Mouse (Mus musculus): ENCODE measurements around the gene Plcb1. TPM values are rescaled to one million over a fixed set of nuclear protein-coding genes. Genes with fewer than 3 reads are reported as not detected.

Plcb1 gene
- polyA plus RNA-seq, 1 experiment from 2014 or later: 3.2 TPM

GRCm38 (mm10) chr2:135202390-135202789 lies 416.5 kb downstream of the Plcb1 start:
- Histone ChIP-seq H3K4me3 (ENCODE audit: low read length) (no peak overlapping the region), H3K4me1 (ENCODE audit: control insufficient read depth, insufficient read depth, low read length) (peaks cover 3% of the 10 kb centered on the region; the same call in 1 of the 2 replicates), H3K36me3 (ENCODE audit: control insufficient read depth, insufficient read depth) (no peaks in the 10 kb centered on the region), H3K9ac (ENCODE audit: low read length) (no peak overlapping the region), H3K27me3 (ENCODE audit: control insufficient read depth, insufficient read depth, low read length) (no peaks in the 10 kb centered on the region), H3K27ac (ENCODE audit: low read length) (no peak overlapping the region), H3K9me3 (replicated peaks; ENCODE audit: control insufficient read depth, low read length) (no peaks in the 10 kb centered on the region), H3K4me2 (ENCODE audit: low read depth, low read length) (no peak overlapping the region)
- ATAC-seq (replicated peaks; ENCODE audit: extremely low read depth, insufficient read depth, low FRiP score): no peak
- WGBS: 42% methylated on average over 4 of the region's 4 CpGs

- H3K27me3 ChIP-seq (ENCODE audit: control insufficient read depth, insufficient read depth, low read length): no peaks in the 10 kb centered on the region
- H3K4me3 ChIP-seq (ENCODE audit: low read length): no peak overlapping the region
- H3K4me1 ChIP-seq (ENCODE audit: control insufficient read depth, insufficient read depth, low read length): peaks cover 3% of the 10 kb centered on the region; the same call in 1 of the 2 replicates
- no peak for ATAC-seq (replicated peaks; ENCODE audit: extremely low read depth, insufficient read depth, low FRiP score)
- H3K9me3 ChIP-seq (replicated peaks; ENCODE audit: control insufficient read depth, low read length): no peaks in the 10 kb centered on the region
- H3K9ac ChIP-seq (ENCODE audit: low read length): no peak overlapping the region
- no peak overlapping the region for H3K4me2 ChIP-seq (ENCODE audit: low read depth, low read length)
- H3K36me3 ChIP-seq (ENCODE audit: control insufficient read depth, insufficient read depth): no peaks in the 10 kb centered on the region
- WGBS: 85% methylated on average over 11 of the region's 11 CpGs
- no peak overlapping the region for H3K27ac ChIP-seq (ENCODE audit: low read length)
These were observed 418.6 kb downstream of the Plcb1 start for GRCm38 (mm10) chr2:135204141-135205120.

- no peak overlapping the region for H3K4me2 ChIP-seq (ENCODE audit: low read depth, low read length)
- H3K4me1 ChIP-seq (ENCODE audit: control insufficient read depth, insufficient read depth, low read length): no peaks in the 10 kb centered on the region
- no peak overlapping the region for H3K27ac ChIP-seq (ENCODE audit: low read length)
- 61% methylated on average over 1 of the region's 1 CpGs for WGBS
- ATAC-seq (replicated peaks; ENCODE audit: extremely low read depth, insufficient read depth, low FRiP score): no peak
- H3K9me3 ChIP-seq (replicated peaks; ENCODE audit: control insufficient read depth, low read length): no peaks in the 10 kb centered on the region
- no peak overlapping the region for H3K4me3 ChIP-seq (ENCODE audit: low read length)
- no peak overlapping the region for H3K9ac ChIP-seq (ENCODE audit: low read length)
- H3K27me3 ChIP-seq (ENCODE audit: control insufficient read depth, insufficient read depth, low read length): no peaks in the 10 kb centered on the region
- no peaks in the 10 kb centered on the region for H3K36me3 ChIP-seq (ENCODE audit: control insufficient read depth, insufficient read depth)
These were observed 423.0 kb downstream of the Plcb1 start for GRCm38 (mm10) chr2:135208890-135209289.

- Histone ChIP-seq H3K4me3 (ENCODE audit: low read length) (no peak overlapping the region), H3K36me3 (ENCODE audit: control insufficient read depth, insufficient read depth) (no peaks in the 10 kb centered on the region), H3K9ac (ENCODE audit: low read length) (no peak overlapping the region), H3K27ac (ENCODE audit: low read length) (no peak overlapping the region), H3K27me3 (ENCODE audit: control insufficient read depth, insufficient read depth, low read length) (no peaks in the 10 kb centered on the region), H3K4me2 (ENCODE audit: low read depth, low read length) (no peak overlapping the region), H3K4me1 (ENCODE audit: control insufficient read depth, insufficient read depth, low read length) (no peaks in the 10 kb centered on the region), H3K9me3 (replicated peaks; ENCODE audit: control insufficient read depth, low read length) (no peaks in the 10 kb centered on the region)
- ATAC-seq (replicated peaks; ENCODE audit: extremely low read depth, insufficient read depth, low FRiP score): no peak
- 49% methylated on average over 4 of the region's 4 CpGs for WGBS
These were observed 429.0 kb downstream of the Plcb1 start for GRCm38 (mm10) chr2:135214746-135215448.

- no peak overlapping the region for H3K4me2 ChIP-seq (ENCODE audit: low read depth, low read length)
These were observed 433.5 kb downstream of the Plcb1 start for GRCm38 (mm10) chr2:135219406-135219805.

GRCm38 (mm10) chr2:135225604-135226025 lies 439.7 kb downstream of the Plcb1 start:
- no peak overlapping the region for H3K9ac ChIP-seq (ENCODE audit: low read length)
- ATAC-seq (replicated peaks; ENCODE audit: extremely low read depth, insufficient read depth, low FRiP score): peak; percentile 60
- no peaks in the 10 kb centered on the region for H3K4me1 ChIP-seq (ENCODE audit: control insufficient read depth, insufficient read depth, low read length)
- no peaks in the 10 kb centered on the region for H3K36me3 ChIP-seq (ENCODE audit: control insufficient read depth, insufficient read depth)
- 45% methylated on average over 3 of the region's 3 CpGs for WGBS
- no peaks in the 10 kb centered on the region for H3K9me3 ChIP-seq (replicated peaks; ENCODE audit: control insufficient read depth, low read length)
- no peak overlapping the region for H3K4me2 ChIP-seq (ENCODE audit: low read depth, low read length)
- H3K27ac ChIP-seq (ENCODE audit: low read length): no peak overlapping the region
- no peak overlapping the region for H3K4me3 ChIP-seq (ENCODE audit: low read length)
- H3K27me3 ChIP-seq (ENCODE audit: control insufficient read depth, insufficient read depth, low read length): no peaks in the 10 kb centered on the region

More at GRCm38 (mm10) chr2:135219406-135219805, 433.5 kb downstream of the Plcb1 start:
- ATAC-seq (replicated peaks; ENCODE audit: extremely low read depth, insufficient read depth, low FRiP score): no peak
- 77% methylated on average over 3 of the region's 3 CpGs for WGBS
- Histone ChIP-seq H3K36me3 (ENCODE audit: control insufficient read depth, insufficient read depth) (no peaks in the 10 kb centered on the region), H3K4me3 (ENCODE audit: low read length) (no peak overlapping the region), H3K9me3 (replicated peaks; ENCODE audit: control insufficient read depth, low read length) (no peaks in the 10 kb centered on the region), H3K9ac (ENCODE audit: low read length) (no peak overlapping the region), H3K27me3 (ENCODE audit: control insufficient read depth, insufficient read depth, low read length) (no peaks in the 10 kb centered on the region), H3K27ac (ENCODE audit: low read length) (no peak overlapping the region), H3K4me1 (ENCODE audit: control insufficient read depth, insufficient read depth, low read length) (no peaks in the 10 kb centered on the region)

GRCm38 (mm10) chr2:135230262-135230661 lies 444.4 kb downstream of the Plcb1 start:
- Histone ChIP-seq H3K4me1 (ENCODE audit: control insufficient read depth, insufficient read depth, low read length) (no peaks in the 10 kb centered on the region), H3K4me2 (ENCODE audit: low read depth, low read length) (no peak overlapping the region), H3K36me3 (ENCODE audit: control insufficient read depth, insufficient read depth) (no peaks in the 10 kb centered on the region), H3K27me3 (ENCODE audit: control insufficient read depth, insufficient read depth, low read length) (no peaks in the 10 kb centered on the region), H3K9ac (ENCODE audit: low read length) (no peak overlapping the region), H3K4me3 (ENCODE audit: low read length) (no peak overlapping the region), H3K27ac (ENCODE audit: low read length) (no peak overlapping the region), H3K9me3 (replicated peaks; ENCODE audit: control insufficient read depth, low read length) (no peaks in the 10 kb centered on the region)
- no peak for ATAC-seq (replicated peaks; ENCODE audit: extremely low read depth, insufficient read depth, low FRiP score)
- 68% methylated on average over 3 of the region's 3 CpGs for WGBS

- WGBS: 81% methylated on average over 1 of the region's 1 CpGs
- no peak for ATAC-seq (replicated peaks; ENCODE audit: extremely low read depth, insufficient read depth, low FRiP score)
- Histone ChIP-seq H3K4me1 (ENCODE audit: control insufficient read depth, insufficient read depth, low read length) (no peaks in the 10 kb centered on the region), H3K27ac (ENCODE audit: low read length) (no peak overlapping the region), H3K9ac (ENCODE audit: low read length) (no peak overlapping the region), H3K4me2 (ENCODE audit: low read depth, low read length) (no peak overlapping the region), H3K4me3 (ENCODE audit: low read length) (no peak overlapping the region), H3K36me3 (ENCODE audit: control insufficient read depth, insufficient read depth) (no peaks in the 10 kb centered on the region), H3K27me3 (ENCODE audit: control insufficient read depth, insufficient read depth, low read length) (no peaks in the 10 kb centered on the region), H3K9me3 (replicated peaks; ENCODE audit: control insufficient read depth, low read length) (no peaks in the 10 kb centered on the region)
These were observed 456.9 kb downstream of the Plcb1 start for GRCm38 (mm10) chr2:135242662-135243316.

Data from heart, embryonic 16.5 days (tissue).